Mouse (Mus musculus): ENCODE measurements around the gene Snai3. TPM values are rescaled to one million over a fixed set of nuclear protein-coding genes. Genes with fewer than 3 reads are reported as not detected.

Snai3 gene
- polyA plus RNA-seq, 1 experiment, result 10.2 TPM

DNA sequence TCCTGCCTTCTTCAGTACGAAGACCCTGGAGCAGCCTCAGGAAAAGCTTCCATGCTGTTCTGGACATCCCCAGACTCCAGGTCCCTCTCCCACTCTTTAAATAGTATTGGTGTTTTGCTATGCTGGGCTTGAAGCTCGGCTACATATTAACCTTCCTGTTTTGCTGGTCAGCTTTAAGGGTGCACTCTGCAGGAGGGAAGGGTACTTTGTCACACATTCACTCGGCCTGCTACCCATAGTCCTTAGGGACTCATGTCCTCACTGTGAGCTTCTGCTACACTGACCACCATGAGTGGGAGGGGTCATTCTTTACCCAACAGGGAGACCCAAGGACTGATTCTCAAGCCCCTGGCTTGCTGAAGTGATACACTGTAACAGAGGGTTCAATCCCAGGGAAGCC, 29.9 kb downstream of the Snai3 start:
- H3K36me3 ChIP-seq (ENCODE audit: control insufficient read depth, insufficient read depth, low read length, poor library complexity, severe bottlenecking), result peaks cover 4% of the 10 kb centered on the region
- TF ChIP-seq EP300 (IDR thresholded peaks at IDR 0.05; ENCODE audit: insufficient read depth, low read depth, low read length) (no peak), CTCF (IDR thresholded peaks at IDR 0.05; ENCODE audit: low read depth, low read length) (no peak), POLR2A (IDR thresholded peaks at IDR 0.05; ENCODE audit: insufficient read depth, low read length) (no peak)
- H3K4me1 ChIP-seq (ENCODE audit: control insufficient read depth, insufficient read depth, low read length), result no peaks in the 10 kb centered on the region

DNA sequence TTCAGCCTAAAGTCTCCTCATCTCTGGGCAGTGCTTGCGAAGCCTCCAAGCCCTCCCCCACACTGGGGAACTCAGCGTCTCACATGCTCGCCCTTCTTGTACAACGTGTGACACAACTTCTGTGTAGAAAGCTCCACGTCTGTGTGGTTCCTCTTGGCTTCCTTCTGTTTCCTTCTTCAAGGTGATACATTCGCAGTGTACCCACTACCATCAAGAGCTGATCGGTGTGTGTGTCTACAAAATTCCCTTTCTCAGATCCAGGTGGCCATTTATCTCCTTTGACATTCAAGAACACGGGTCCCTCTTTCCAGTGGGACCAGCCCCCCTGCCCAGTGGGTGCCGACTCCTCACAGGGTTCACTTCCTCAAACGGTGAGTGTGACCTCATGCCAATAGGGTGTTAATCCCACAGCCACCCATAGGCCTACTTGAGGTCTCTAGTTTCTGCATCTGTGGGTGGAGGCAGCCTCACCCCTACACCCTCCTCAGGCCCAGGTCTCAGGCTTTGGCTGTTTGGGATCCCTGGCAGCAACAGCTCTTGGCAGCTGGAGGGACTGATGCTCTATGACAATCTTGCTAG, 30.4 kb downstream of the Snai3 start:
- peaks cover 4% of the 10 kb centered on the region for H3K36me3 ChIP-seq (ENCODE audit: control insufficient read depth, insufficient read depth, low read length, poor library complexity, severe bottlenecking)
- no peak for TF ChIP-seq POLR2A (IDR thresholded peaks at IDR 0.05; ENCODE audit: insufficient read depth, low read length)
- TF ChIP-seq EP300 (IDR thresholded peaks at IDR 0.05; ENCODE audit: insufficient read depth, low read depth, low read length), result no peak
- TF ChIP-seq CTCF (IDR thresholded peaks at IDR 0.05; ENCODE audit: low read depth, low read length), result no peak
- no peak overlapping the region for H3K4me3 ChIP-seq (ENCODE audit: low read depth, low read length)
- H3K4me1 ChIP-seq (ENCODE audit: control insufficient read depth, insufficient read depth, low read length), result no peaks in the 10 kb centered on the region
- no peak overlapping the region for H3K27ac ChIP-seq (ENCODE audit: insufficient read depth, low read length)
- H3K9me3 ChIP-seq (replicated peaks; ENCODE audit: control insufficient read depth, insufficient read depth, low read length, poor library complexity, severe bottlenecking), result no peaks in the 10 kb centered on the region
- no peaks in the 10 kb centered on the region for H3K27me3 ChIP-seq (ENCODE audit: control insufficient read depth, insufficient read depth, low read length, poor library complexity, severe bottlenecking)
- H3K9ac ChIP-seq (ENCODE audit: low read depth, poor library complexity, severe bottlenecking), result no peak overlapping the region

More for the DNA sequence above, 29.9 kb downstream of the Snai3 start:
- no peaks in the 10 kb centered on the region for H3K9me3 ChIP-seq (replicated peaks; ENCODE audit: control insufficient read depth, insufficient read depth, low read length, poor library complexity, severe bottlenecking)
- no peak overlapping the region for H3K4me3 ChIP-seq (ENCODE audit: low read depth, low read length)
- no peak overlapping the region for H3K27ac ChIP-seq (ENCODE audit: insufficient read depth, low read length)
- no peaks in the 10 kb centered on the region for H3K27me3 ChIP-seq (ENCODE audit: control insufficient read depth, insufficient read depth, low read length, poor library complexity, severe bottlenecking)
- H3K9ac ChIP-seq (ENCODE audit: low read depth, poor library complexity, severe bottlenecking), result no peak overlapping the region

DNA sequence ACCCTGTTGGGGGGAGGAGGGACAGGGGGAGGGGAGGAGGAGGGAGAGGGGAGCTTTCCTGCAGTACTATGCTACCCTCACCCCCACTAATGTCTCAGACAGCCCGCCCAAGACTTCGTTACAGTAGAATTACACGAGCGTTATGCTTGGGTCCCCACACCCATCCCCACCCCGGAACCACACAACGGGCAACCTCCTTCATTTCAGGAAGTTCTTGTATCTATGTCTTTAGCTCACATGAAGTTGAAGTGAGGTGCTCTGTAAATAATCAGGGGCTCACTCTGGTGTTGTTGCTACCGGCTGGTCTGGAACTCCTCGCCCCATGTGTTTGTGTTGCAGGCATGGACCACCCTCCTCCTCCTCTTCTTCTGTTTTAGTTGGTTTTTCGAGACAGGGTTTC, 32.4 kb downstream of the Snai3 start:
- TF ChIP-seq CTCF (IDR thresholded peaks at IDR 0.05; ENCODE audit: low read depth, low read length) (no peak), EP300 (IDR thresholded peaks at IDR 0.05; ENCODE audit: insufficient read depth, low read depth, low read length) (no peak), POLR2A (IDR thresholded peaks at IDR 0.05; ENCODE audit: insufficient read depth, low read length) (no peak)
- no peak overlapping the region for H3K27ac ChIP-seq (ENCODE audit: insufficient read depth, low read length)
- H3K4me1 ChIP-seq (ENCODE audit: control insufficient read depth, insufficient read depth, low read length), result peaks cover 3% of the 10 kb centered on the region
- H3K27me3 ChIP-seq (ENCODE audit: control insufficient read depth, insufficient read depth, low read length, poor library complexity, severe bottlenecking), result no peaks in the 10 kb centered on the region
- no peaks in the 10 kb centered on the region for H3K9me3 ChIP-seq (replicated peaks; ENCODE audit: control insufficient read depth, insufficient read depth, low read length, poor library complexity, severe bottlenecking)
- H3K36me3 ChIP-seq (ENCODE audit: control insufficient read depth, insufficient read depth, low read length, poor library complexity, severe bottlenecking), result no peaks in the 10 kb centered on the region
- H3K4me3 ChIP-seq (ENCODE audit: low read depth, low read length), result no peak overlapping the region
- no peak overlapping the region for H3K9ac ChIP-seq (ENCODE audit: low read depth, poor library complexity, severe bottlenecking)

DNA sequence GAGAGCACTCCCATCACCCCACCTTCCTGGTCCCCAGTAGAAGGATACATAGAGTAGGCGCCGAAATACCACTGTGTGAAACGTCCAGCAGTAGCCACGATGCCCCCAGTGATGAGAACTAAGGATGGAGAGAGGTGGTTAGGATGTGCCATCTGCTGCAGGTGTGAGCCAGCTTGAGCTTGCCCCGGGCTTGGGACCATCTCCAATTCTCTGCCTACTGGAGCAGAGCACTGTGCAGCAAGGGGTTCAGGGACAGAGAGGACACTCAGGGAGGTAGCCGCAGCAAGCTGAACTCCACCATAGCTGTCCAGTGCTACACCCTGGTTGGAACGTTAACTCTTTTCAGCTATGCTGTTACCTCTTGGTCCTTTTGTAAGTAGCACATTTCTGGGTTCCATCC, 32.9 kb downstream of the Snai3 start:
- H3K27ac ChIP-seq (ENCODE audit: insufficient read depth, low read length), result no peak overlapping the region
- TF ChIP-seq POLR2A (IDR thresholded peaks at IDR 0.05; ENCODE audit: insufficient read depth, low read length), result no peak
- TF ChIP-seq CTCF (IDR thresholded peaks at IDR 0.05; ENCODE audit: low read depth, low read length), result no peak
- TF ChIP-seq EP300 (IDR thresholded peaks at IDR 0.05; ENCODE audit: insufficient read depth, low read depth, low read length), result no peak
- no peaks in the 10 kb centered on the region for H3K36me3 ChIP-seq (ENCODE audit: control insufficient read depth, insufficient read depth, low read length, poor library complexity, severe bottlenecking)
- no peak overlapping the region for H3K9ac ChIP-seq (ENCODE audit: low read depth, poor library complexity, severe bottlenecking)
- H3K4me3 ChIP-seq (ENCODE audit: low read depth, low read length), result no peak overlapping the region
- H3K4me1 ChIP-seq (ENCODE audit: control insufficient read depth, insufficient read depth, low read length), result peaks cover 3% of the 10 kb centered on the region
- H3K9me3 ChIP-seq (replicated peaks; ENCODE audit: control insufficient read depth, insufficient read depth, low read length, poor library complexity, severe bottlenecking), result no peaks in the 10 kb centered on the region
- no peaks in the 10 kb centered on the region for H3K27me3 ChIP-seq (ENCODE audit: control insufficient read depth, insufficient read depth, low read length, poor library complexity, severe bottlenecking)

DNA sequence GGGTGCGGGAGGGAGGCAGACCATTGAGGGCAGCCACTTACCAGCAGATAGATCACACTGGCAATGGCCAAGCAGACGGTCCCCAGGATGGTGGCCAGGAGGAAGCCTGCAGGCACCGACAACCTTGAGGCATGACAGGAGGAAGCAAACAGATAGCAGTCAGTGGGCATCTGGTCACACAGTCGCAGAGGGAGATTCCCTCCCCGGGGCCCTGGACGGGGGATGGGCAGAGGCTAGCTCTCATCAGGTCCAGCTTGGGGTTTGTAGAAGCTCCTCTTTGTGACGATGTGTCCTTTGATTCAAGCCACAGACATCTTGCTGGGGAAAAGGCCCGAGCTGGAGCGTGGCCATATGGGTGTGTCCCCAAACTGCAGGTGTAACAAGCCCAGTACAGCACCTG, 34.4 kb downstream of the Snai3 start:
- Histone ChIP-seq H3K27me3 (ENCODE audit: control insufficient read depth, insufficient read depth, low read length, poor library complexity, severe bottlenecking) (no peaks in the 10 kb centered on the region), H3K4me1 (ENCODE audit: control insufficient read depth, insufficient read depth, low read length) (peaks cover 3% of the 10 kb centered on the region)
- TF ChIP-seq POLR2A (IDR thresholded peaks at IDR 0.05; ENCODE audit: insufficient read depth, low read length) (no peak), EP300 (IDR thresholded peaks at IDR 0.05; ENCODE audit: insufficient read depth, low read depth, low read length) (no peak), CTCF (IDR thresholded peaks at IDR 0.05; ENCODE audit: low read depth, low read length) (no peak)

DNA sequence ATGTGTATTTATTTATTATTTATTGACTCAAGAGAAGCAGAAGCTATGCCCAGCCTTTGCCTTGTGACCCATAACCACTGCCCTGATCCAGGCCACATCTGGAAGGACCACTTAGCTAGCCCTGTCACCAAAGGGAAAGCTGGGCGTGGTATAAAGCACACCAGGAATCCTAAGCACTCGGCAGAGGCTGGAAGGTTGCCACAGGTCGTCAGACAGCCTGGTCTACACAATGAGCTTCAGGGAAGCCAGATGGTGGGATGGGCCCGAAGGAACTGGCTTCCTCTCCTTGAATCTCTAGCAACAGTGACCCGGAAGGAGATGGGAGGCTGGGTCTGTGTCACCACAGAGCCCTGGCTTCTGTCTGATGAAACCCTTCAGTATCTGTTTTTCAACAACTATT, 36.9 kb downstream of the Snai3 start:
- TF ChIP-seq CTCF (IDR thresholded peaks at IDR 0.05; ENCODE audit: low read depth, low read length) (no peak), EP300 (IDR thresholded peaks at IDR 0.05; ENCODE audit: insufficient read depth, low read depth, low read length) (peak; percentile 20; the same call in 1 of the 2 replicates), POLR2A (IDR thresholded peaks at IDR 0.05; ENCODE audit: insufficient read depth, low read length) (no peak)
- peaks cover 3% of the 10 kb centered on the region for H3K4me1 ChIP-seq (ENCODE audit: control insufficient read depth, insufficient read depth, low read length)
- H3K9me3 ChIP-seq (replicated peaks; ENCODE audit: control insufficient read depth, insufficient read depth, low read length, poor library complexity, severe bottlenecking), result no peaks in the 10 kb centered on the region
- H3K36me3 ChIP-seq (ENCODE audit: control insufficient read depth, insufficient read depth, low read length, poor library complexity, severe bottlenecking), result no peaks in the 10 kb centered on the region
- no peak overlapping the region; the same call in 1 of the 2 replicates for H3K4me3 ChIP-seq (ENCODE audit: low read depth, low read length)
- no peak overlapping the region for H3K27ac ChIP-seq (ENCODE audit: insufficient read depth, low read length)
- H3K9ac ChIP-seq (ENCODE audit: low read depth, poor library complexity, severe bottlenecking), result no peak overlapping the region; the same call in 1 of the 2 replicates
- no peaks in the 10 kb centered on the region for H3K27me3 ChIP-seq (ENCODE audit: control insufficient read depth, insufficient read depth, low read length, poor library complexity, severe bottlenecking)

More for the DNA sequence above, 34.4 kb downstream of the Snai3 start:
- Histone ChIP-seq H3K27ac (ENCODE audit: insufficient read depth, low read length) (no peak overlapping the region), H3K9ac (ENCODE audit: low read depth, poor library complexity, severe bottlenecking) (no peak overlapping the region), H3K36me3 (ENCODE audit: control insufficient read depth, insufficient read depth, low read length, poor library complexity, severe bottlenecking) (no peaks in the 10 kb centered on the region), H3K9me3 (replicated peaks; ENCODE audit: control insufficient read depth, insufficient read depth, low read length, poor library complexity, severe bottlenecking) (no peaks in the 10 kb centered on the region), H3K4me3 (ENCODE audit: low read depth, low read length) (no peak overlapping the region)
